Mouse (Mus musculus) megakaryocyte, embryonic 14.5 days (primary cell): ENCODE measurements around the gene Uchl1. TPM values are rescaled to one million over a fixed set of nuclear protein-coding genes. Genes with fewer than 3 reads are reported as not detected.

Experiments used
- H3K27me3 ChIP-seq: replicated peaks from 2 replicates; pipeline ENCODE3; 2012; ENCODE audit warnings: inconsistent platforms
- H3K36me3 ChIP-seq: replicated peaks from 2 replicates; pipeline ENCODE3; 2012; ENCODE audit warnings: low read length, inconsistent platforms, mixed read lengths
- H3K4me1 ChIP-seq: 2 replicates; pipeline ENCODE4 v1.6.1; 2012; ENCODE audit warnings: inconsistent platforms
- H3K4me3 ChIP-seq: replicated peaks from 2 replicates; pipeline ENCODE3; 2012; ENCODE audit warnings: moderate library complexity, mild to moderate bottlenecking, inconsistent platforms
- H3K9me3 ChIP-seq: 2 replicates; pipeline ENCODE4 v1.6.1; 2012; ENCODE audit warnings: inconsistent platforms
- FLI1 ChIP-seq: IDR thresholded peaks from 2 replicates; pipeline ENCODE4 v1.6.1; 2012; ENCODE audit warnings: low read length, inconsistent platforms, mixed read lengths
- GATA1 ChIP-seq: IDR thresholded peaks from 3 replicates; pipeline ENCODE4 v1.6.1; 2012; ENCODE audit warnings: mixed read lengths, low read length, inconsistent platforms, borderline replicate concordance
- polyA plus RNA-seq: library from polyadenylated mRNA; stranded (reverse); fragments of >175 nt; gene quantifications from 2 replicates; pipeline ENCODE4 v1.2.3, GENCODE M21; 2012; ENCODE audit warnings: low replicate concordance; ENCODE audit not compliant: insufficient read depth

Uchl1 gene
- polyA plus RNA-seq, 1 experiment = not detected

DNA sequence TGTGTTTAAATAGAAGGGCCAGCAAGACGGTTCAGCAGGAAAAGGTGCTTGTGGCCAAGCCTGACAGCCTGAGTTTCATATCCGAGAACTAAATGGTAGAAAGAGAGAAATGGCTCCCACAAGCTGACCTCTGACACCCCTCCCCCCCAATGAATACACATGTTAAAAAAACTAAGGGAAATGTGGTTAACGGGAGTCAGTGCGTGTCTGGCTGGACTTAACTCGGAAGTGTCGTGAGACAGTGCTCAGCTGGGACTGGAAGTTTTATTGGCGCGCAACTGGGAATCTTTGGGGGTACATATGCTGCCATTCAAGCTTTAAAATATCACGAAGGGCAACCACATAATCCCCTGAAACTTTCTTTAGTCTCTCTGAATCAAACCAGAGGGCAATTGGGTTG is 46.7 kb downstream of the Uchl1 start:
- H3K4me1 ChIP-seq = no peaks in the 10 kb centered on the region
- no peak overlapping the region for H3K4me3 ChIP-seq
- 0 out of 2 replicates have a peak, but pooled peaks cover 2% of the 10 kb centered on the region for H3K9me3 ChIP-seq
- TF ChIP-seq GATA1 (no peak), FLI1 (no peak)
- H3K27me3 ChIP-seq = no peaks in the 10 kb centered on the region
- H3K36me3 ChIP-seq = no peaks in the 10 kb centered on the region

DNA sequence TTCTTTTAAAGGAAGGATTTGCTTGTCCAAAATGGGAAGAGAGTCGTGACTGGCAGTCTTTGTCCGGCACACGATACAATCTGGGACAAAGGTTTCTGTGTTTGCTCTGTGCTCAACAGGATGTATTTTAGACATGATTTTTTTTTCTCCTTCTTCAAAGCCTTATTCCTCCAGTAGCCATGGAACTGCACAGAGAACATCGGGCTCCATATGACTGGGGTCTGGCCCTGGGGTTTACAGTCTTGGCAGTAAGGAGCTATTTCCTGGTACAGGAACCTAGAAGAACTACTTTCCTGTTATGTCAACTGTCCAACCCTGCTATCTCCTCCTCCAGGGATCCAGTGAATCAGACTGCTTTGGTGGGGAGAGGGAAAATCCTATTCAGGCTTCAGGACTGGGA is 47.1 kb downstream of the Uchl1 start:
- no peak for TF ChIP-seq FLI1
- no peak for TF ChIP-seq GATA1
- H3K27me3 ChIP-seq = no peaks in the 10 kb centered on the region

DNA sequence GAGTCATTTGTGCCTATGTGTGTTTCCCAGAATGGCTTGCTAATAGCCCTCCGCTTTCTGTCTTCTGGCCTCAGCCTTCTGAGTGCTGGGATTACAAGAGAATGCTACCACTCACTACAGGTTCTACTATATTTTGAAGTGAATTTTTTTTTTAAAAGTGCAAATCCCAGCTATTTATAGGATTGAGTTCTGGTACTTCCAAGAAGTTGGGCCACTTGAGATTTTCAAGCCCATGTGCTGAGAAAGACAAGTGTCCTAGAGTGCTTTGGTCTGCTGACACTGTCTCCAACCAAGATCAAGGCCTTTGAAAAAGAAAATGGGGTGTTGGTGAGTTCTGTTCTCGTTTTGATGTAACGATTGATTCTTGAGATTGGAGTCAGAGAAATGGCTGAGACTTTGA is 47.7 kb downstream of the Uchl1 start:
- Histone ChIP-seq H3K27me3 (no peaks in the 10 kb centered on the region), H3K36me3 (no peaks in the 10 kb centered on the region), H3K4me1 (no peaks in the 10 kb centered on the region), H3K9me3 (0 out of 2 replicates have a peak, but pooled peaks cover 2% of the 10 kb centered on the region), H3K4me3 (no peak overlapping the region)
- TF ChIP-seq FLI1 = no peak
- TF ChIP-seq GATA1 = no peak

More for the DNA sequence above, 47.1 kb downstream of the Uchl1 start:
- Histone ChIP-seq H3K4me3 (no peak overlapping the region), H3K36me3 (no peaks in the 10 kb centered on the region), H3K9me3 (0 out of 2 replicates have a peak, but pooled peaks cover 2% of the 10 kb centered on the region), H3K4me1 (no peaks in the 10 kb centered on the region)

DNA sequence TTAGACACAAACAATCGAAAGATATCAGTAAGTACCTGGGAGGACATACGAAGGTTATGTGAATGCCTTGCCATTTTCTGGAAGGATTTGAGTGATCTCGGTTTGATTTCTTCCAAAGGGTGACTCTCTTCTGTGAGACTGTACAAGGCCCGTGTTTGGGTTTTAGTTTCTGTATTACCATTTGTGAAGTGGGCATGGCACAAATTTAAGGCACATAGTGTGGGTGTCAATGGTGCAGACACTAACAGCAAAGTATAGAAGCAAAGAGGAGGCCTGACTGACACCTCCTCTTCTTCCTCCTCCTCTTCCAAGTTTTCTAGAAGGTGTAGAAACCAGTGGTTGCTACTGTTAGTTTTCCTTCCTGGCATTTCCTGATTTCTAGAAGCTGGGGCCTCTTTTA is 53.4 kb downstream of the Uchl1 start:
- no peaks in the 10 kb centered on the region for H3K4me1 ChIP-seq
- H3K9me3 ChIP-seq = no peaks in the 10 kb centered on the region
- H3K4me3 ChIP-seq = no peak overlapping the region
- H3K27me3 ChIP-seq = no peaks in the 10 kb centered on the region
- no peaks in the 10 kb centered on the region for H3K36me3 ChIP-seq
- TF ChIP-seq GATA1 (no peak), FLI1 (no peak)

DNA sequence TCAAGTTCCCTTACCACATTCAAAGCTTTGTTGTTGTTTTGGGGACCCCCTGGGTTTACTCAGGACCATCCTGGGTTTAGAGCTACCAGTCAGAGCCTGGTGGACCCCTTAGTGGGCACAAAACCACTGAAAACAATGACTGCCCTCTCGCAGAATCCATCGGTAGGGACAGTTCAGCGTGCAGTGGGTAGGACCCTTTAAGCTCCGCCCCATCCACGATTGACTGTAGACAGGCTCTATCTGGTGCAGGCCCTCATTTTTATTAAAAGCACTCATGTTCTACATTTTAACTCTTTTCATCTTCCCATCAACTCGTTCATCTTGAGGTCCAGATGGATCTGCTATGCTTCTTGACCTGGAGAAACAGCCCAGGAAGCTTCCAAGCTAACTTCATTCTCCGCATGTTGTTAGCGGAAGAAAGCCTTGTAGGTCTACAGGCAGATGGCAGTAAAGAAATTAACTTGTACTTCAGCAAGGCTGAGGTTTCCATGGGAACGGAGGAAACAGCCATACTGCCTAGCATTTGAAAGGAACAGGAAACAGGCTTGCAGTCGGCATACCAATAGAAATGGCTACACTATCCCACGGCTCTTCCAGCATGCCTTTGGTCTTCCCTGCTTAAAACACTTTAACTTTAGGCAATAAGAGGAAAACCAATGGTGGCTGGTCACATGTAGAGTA is 54.9 kb downstream of the Uchl1 start:
- Histone ChIP-seq H3K4me3 (no peak overlapping the region), H3K9me3 (no peaks in the 10 kb centered on the region), H3K36me3 (no peaks in the 10 kb centered on the region), H3K4me1 (no peaks in the 10 kb centered on the region), H3K27me3 (no peaks in the 10 kb centered on the region)
- TF ChIP-seq GATA1 = no peak
- TF ChIP-seq FLI1 = no peak

DNA sequence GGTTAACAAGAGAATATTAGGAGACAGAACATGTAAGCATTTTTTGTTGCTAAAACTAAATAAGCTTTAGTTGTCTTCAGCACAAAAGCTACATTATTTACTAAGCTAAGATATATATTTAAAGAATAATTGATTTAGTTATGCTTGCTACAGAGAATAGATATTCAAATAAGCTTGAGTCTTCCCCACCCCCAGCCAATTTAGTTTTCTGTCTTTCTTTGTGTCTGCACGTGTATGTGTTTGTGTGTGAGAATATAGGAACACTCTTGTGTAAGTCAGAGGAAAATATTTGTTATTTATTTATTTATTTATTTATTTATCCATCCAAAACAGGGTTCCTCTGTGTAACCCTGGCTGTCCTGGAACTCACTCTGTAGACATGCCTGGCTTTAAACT is 55.4 kb downstream of the Uchl1 start:
- no peak for TF ChIP-seq GATA1
- no peak for TF ChIP-seq FLI1
- no peak overlapping the region for H3K4me3 ChIP-seq
- H3K36me3 ChIP-seq = no peaks in the 10 kb centered on the region
- no peaks in the 10 kb centered on the region for H3K27me3 ChIP-seq
- H3K4me1 ChIP-seq = no peaks in the 10 kb centered on the region
- H3K9me3 ChIP-seq = no peaks in the 10 kb centered on the region

DNA sequence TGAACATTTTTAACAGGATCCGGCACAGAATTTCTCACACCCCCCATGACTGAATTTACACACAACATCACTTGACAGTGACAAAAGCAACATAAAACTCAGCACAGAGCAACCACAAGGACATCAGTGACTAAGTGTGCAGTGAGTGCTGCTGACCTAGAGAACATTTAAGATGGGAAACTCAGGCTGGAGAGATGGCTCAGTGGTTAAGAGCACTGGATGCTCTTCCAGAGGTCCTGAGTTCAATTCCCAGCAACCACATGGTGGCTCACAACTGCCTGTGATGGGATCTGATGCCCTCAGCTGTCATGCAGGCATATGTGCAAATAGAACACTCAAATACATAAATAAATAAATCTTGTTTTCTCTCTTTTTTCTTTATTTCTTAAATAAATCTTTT is 57.7 kb downstream of the Uchl1 start:
- no peaks in the 10 kb centered on the region for H3K27me3 ChIP-seq
- no peaks in the 10 kb centered on the region for H3K4me1 ChIP-seq
- no peaks in the 10 kb centered on the region for H3K9me3 ChIP-seq
- H3K4me3 ChIP-seq = no peak overlapping the region
- H3K36me3 ChIP-seq = no peaks in the 10 kb centered on the region
- TF ChIP-seq FLI1 = no peak
- TF ChIP-seq GATA1 = no peak

Other genes with a start within 250 kb of the Uchl1 start
- 0.34 TPM in 1 of 2 replicates, not detected in the other for gene Apbb2, start 57.3 kb upstream of the Uchl1 start, polyA plus RNA-seq
- 2.2 TPM in 1 of 2 replicates, not detected in the other for gene Limch1, start 69.7 kb downstream of the Uchl1 start, polyA plus RNA-seq